Mouse (Mus musculus): Measurements from ENCODE around the gene Gm8914.
"Not testable (repeated sequence)": the region's sequence is repeated elsewhere in the genome, so short reads cannot be mapped to it uniquely, and the experiment has no call there.

Gene Gm8914

GRCm38 (mm10) chrX:91479826-91480225 is at the start of gene Gm8914:
Gene Gm8914 (plus strand): TSS chrX:91480126.
- DNase-seq = not testable (repeated sequence)

All from right cerebral cortex, adult 18-20 months (tissue).